In the genomic region with DNA sequence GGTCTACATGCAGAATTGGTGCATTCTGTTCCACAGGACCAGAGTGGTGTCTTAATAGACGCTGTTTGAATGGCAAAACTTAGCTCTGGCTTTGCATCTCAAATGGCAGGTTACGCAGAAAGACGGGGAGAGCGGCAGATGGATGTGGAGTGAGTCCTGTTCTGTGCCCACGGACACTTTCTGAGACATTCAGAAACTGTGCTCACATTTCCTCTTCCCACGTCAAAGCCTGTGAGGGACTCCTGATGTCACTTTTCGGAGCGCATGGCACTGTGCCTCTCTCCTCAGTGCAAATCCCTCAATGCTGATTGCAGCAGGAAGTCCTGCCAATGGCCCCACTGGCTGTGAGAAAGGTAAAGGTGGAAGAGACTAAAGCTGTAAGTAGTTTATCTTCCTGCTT, we compare ENCODE assay signal across 21 mouse cellular contexts.
A peak's percentile ranks its signal among the peaks of the same experiment; 100 is the strongest.
DNase-seq lines count a peak whose midpoint lies in the region; ATAC-seq lines count a peak whose summit lies in the region.
"Had no signal": no experiment of that assay in that cellular context is flagged by ENCODE, and none has a peak within 500 bp of the region (broad histone marks: within the 10 kb centered on the region; RNA-seq: fewer than 3 reads in every experiment).

No protein-coding gene starts in this region.

- no peak overlapping the region for H3K27ac ChIP-seq in intestine, embryonic 16.5 days (ENCODE audit: low read length)
- H3K27ac ChIP-seq: embryonic facial prominence, embryonic 13.5 days; forebrain, embryonic 10.5 days; heart, embryonic 15.5 days; hindbrain, embryonic 13.5 days; limb, embryonic 15.5 days; neural tube, embryonic 12.5 days had no signal

- H3K4me1 ChIP-seq in intestine, embryonic 16.5 days (ENCODE audit: control insufficient read depth, insufficient read depth, low read length) = no peaks in the 10 kb centered on the region
- H3K4me1 ChIP-seq: embryonic facial prominence, embryonic 13.5 days; forebrain, embryonic 10.5 days; heart, embryonic 15.5 days; hindbrain, embryonic 13.5 days; limb, embryonic 15.5 days; neural tube, embryonic 12.5 days had no signal

- DNase-seq in layer of hippocampus, adult 11-12 months (ENCODE audit: low spot score) = peak; percentile 61
- no peak for DNase-seq in layer of hippocampus, adult 9-10 months (ENCODE audit: low spot score)
- peak; percentile 70 to 72 for DNase-seq in layer of hippocampus, postnatal 36 days
- peak; percentile 67 for DNase-seq in right cerebral cortex, postnatal 25 days
- DNase-seq in urinary bladder, postnatal 25 days (ENCODE audit: low spot score) = no peak
- no peak for DNase-seq in embryo, embryonic 11 days
- DNase-seq: adrenal gland, postnatal 25 days; gastrocnemius, postnatal 36 days; kidney, postnatal 14 days; lung, adult 18-20 months; midbrain, embryonic 14.5 days had no signal

- H3K27me3 ChIP-seq in intestine, embryonic 16.5 days (replicated peaks; ENCODE audit: control insufficient read depth, insufficient read depth, low read length) = no peaks in the 10 kb centered on the region
- H3K27me3 ChIP-seq: embryonic facial prominence, embryonic 13.5 days; heart, embryonic 15.5 days; hindbrain, embryonic 13.5 days; limb, embryonic 15.5 days; neural tube, embryonic 12.5 days had no signal

- peak; percentile 86 for ATAC-seq in frontal cortex, adult (ENCODE audit: low TSS enrichment)
- no peak for ATAC-seq in intestine, embryonic 16.5 days
- ATAC-seq: intestine, postnatal 0 days had no signal

- H3K4me3 ChIP-seq in intestine, embryonic 16.5 days (ENCODE audit: low read length) = no peak overlapping the region
- H3K4me3 ChIP-seq: embryonic facial prominence, embryonic 13.5 days; forebrain, embryonic 10.5 days; heart, embryonic 15.5 days; hindbrain, embryonic 13.5 days; limb, embryonic 15.5 days; neural tube, embryonic 12.5 days had no signal

- H3K9ac ChIP-seq in intestine, embryonic 16.5 days (ENCODE audit: low read depth, low read length) = no peak overlapping the region
- H3K9ac ChIP-seq: embryonic facial prominence, embryonic 13.5 days; heart, embryonic 15.5 days; hindbrain, embryonic 13.5 days; limb, embryonic 15.5 days; neural tube, embryonic 12.5 days had no signal

- no peaks in the 10 kb centered on the region for H3K9me3 ChIP-seq in intestine, embryonic 16.5 days (ENCODE audit: control insufficient read depth, low read length)
- H3K9me3 ChIP-seq: embryonic facial prominence, embryonic 13.5 days; forebrain, embryonic 10.5 days; G1E; heart, embryonic 15.5 days; hindbrain, embryonic 13.5 days; limb, embryonic 15.5 days; neural tube, embryonic 12.5 days had no signal

- WGBS in intestine, embryonic 16.5 days = 82% methylated on average over 8 of the region's 8 CpGs

- H3K36me3 ChIP-seq in intestine, embryonic 16.5 days (ENCODE audit: control insufficient read depth, insufficient read depth, low read length) = no peaks in the 10 kb centered on the region
- H3K36me3 ChIP-seq: embryonic facial prominence, embryonic 13.5 days; forebrain, embryonic 10.5 days; G1E; heart, embryonic 15.5 days; hindbrain, embryonic 13.5 days; limb, embryonic 15.5 days; neural tube, embryonic 12.5 days had no signal

- H3K4me2 ChIP-seq in intestine, embryonic 16.5 days (ENCODE audit: low read depth, low read length) = no peak overlapping the region
- H3K4me2 ChIP-seq: embryonic facial prominence, embryonic 13.5 days; heart, embryonic 15.5 days; hindbrain, embryonic 13.5 days; limb, embryonic 15.5 days; neural tube, embryonic 12.5 days had no signal

Comparison
In these comparisons a context has a peak if more than half of its experiments do, and no peak if none do; other contexts are left out.
1. DNase-seq: peak in layer of hippocampus, adult 11-12 months (single experiment), layer of hippocampus, postnatal 36 days (2 of 2) and right cerebral cortex, postnatal 25 days (single experiment); none in layer of hippocampus, adult 9-10 months (single experiment), urinary bladder, postnatal 25 days (single experiment) and embryo, embryonic 11 days (single experiment).